Comparison of ENCODE assay signal across 26 mouse cellular contexts in the genomic region with DNA sequence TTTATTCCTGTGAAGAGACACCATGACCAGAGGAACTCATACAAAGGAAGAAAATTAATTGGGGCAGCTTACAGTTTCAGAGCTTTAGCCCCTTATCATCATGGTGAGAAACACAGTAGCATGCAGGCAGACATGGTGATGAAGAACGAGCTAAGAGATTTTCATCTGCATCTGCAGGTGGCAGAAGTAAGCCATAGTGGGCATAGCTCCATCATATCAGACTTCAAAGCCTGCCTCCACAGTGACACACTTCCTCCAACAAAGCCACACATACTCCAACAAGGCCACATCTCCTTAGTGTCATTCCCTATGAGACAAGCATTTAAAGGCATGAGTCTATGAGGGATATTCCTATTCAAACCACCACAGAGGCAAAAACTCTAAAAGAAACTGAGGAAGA.
A peak's percentile ranks its signal among the peaks of the same experiment; 100 is the strongest.
DNase-seq lines count a peak whose midpoint lies in the region; ATAC-seq and TF ChIP-seq lines count a peak whose summit lies in the region.
"Had no signal": no experiment of that assay in that cellular context is flagged by ENCODE, and none has a peak within 500 bp of the region (broad histone marks: within the 10 kb centered on the region; RNA-seq: fewer than 3 reads in every experiment).

No protein-coding gene starts in this region.

- DNase-seq in adrenal gland, adult (ENCODE audit: inconsistent age in 2 of 2, low spot score in 1 of 2), result peak; percentile 8 to 51
- no peak for DNase-seq in adrenal gland, postnatal 4 days (ENCODE audit: low spot score in 2 of 2)
- no peak for DNase-seq in layer of hippocampus, adult 2 months (ENCODE audit: low spot score in 2 of 2)
- DNase-seq in layer of hippocampus, postnatal 14 days (ENCODE audit: low spot score in 2 of 2), result no peak
- no peak for DNase-seq in Patski (ENCODE audit: low read depth, low spot score)
- peak; percentile 14 to 26 for DNase-seq in adrenal gland, postnatal 36 days
- DNase-seq in thymus, postnatal 14 days, result no peak
- DNase-seq: cerebellum, adult 11 months; cerebellum, adult 8-10 months; cerebellum, postnatal 10 days; cerebellum, postnatal 36 days; embryo, embryonic 11 days; gastrocnemius, postnatal 10 days; gastrocnemius, postnatal 36 days; heart, adult 2 months; kidney, adult 11 months; kidney, adult 8-10 months had no signal

- 0 out of 2 replicates have a peak, but pooled peaks have one; percentile 11 for TF ChIP-seq CTCF in layer of hippocampus, adult 2 months (conservative IDR thresholded peaks at IDR 0.05)
- TF ChIP-seq CTCF in Patski (IDR thresholded peaks at IDR 0.05), result peak; percentile 37

- H3K4me3 ChIP-seq in layer of hippocampus, adult 2 months, result no peak overlapping the region
- H3K4me3 ChIP-seq: embryonic facial prominence, embryonic 10.5 days; embryonic facial prominence, embryonic 13.5 days; erythroblast, embryonic 14.5 days; forebrain, embryonic 13.5 days; heart, adult 2 months; hindbrain, embryonic 12.5 days; hindbrain, embryonic 15.5 days had no signal

- POLR2A ChIA-PET in Patski (lab: Charles Lee), result no interaction called here

- no peak for ATAC-seq in Patski
- no peak for ATAC-seq in megakaryocyte progenitor cell, adult 5-6 weeks (replicated peaks; ENCODE audit: poor library complexity)
- ATAC-seq: CD4-positive, CD25-positive, alpha-beta regulatory T cell, adult 4 months; forebrain, embryonic 13.5 days; forebrain, embryonic 16.5 days had no signal

- CTCF ChIA-PET in Patski (lab: Charles Lee), result no interaction called here

- H3K27ac ChIP-seq in layer of hippocampus, adult 2 months, result no peak overlapping the region
- H3K27ac ChIP-seq: embryonic facial prominence, embryonic 10.5 days; embryonic facial prominence, embryonic 13.5 days; forebrain, embryonic 13.5 days; heart, adult 2 months; hindbrain, embryonic 12.5 days; hindbrain, embryonic 15.5 days had no signal

- in situ Hi-C loops in Patski (cut with MboI; ENCODE audit: low pct_unique_long_range_greater_than_20kb), result no loop called here

- H3K27me3 ChIP-seq in Patski, result no peaks in the 10 kb centered on the region
- H3K27me3 ChIP-seq: embryonic facial prominence, embryonic 13.5 days; forebrain, embryonic 13.5 days; hindbrain, embryonic 12.5 days; hindbrain, embryonic 15.5 days had no signal

Comparison
In these comparisons a context has a peak if more than half of its experiments do, and no peak if none do; other contexts are left out.
1. DNase-seq: peak in adrenal gland, adult (2 of 2) and adrenal gland, postnatal 36 days (2 of 2); none in adrenal gland, postnatal 4 days (0 of 2), layer of hippocampus, adult 2 months (0 of 2), layer of hippocampus, postnatal 14 days (0 of 2), Patski (single experiment) and thymus, postnatal 14 days (single experiment).